Mouse (Mus musculus) central nervous system, embryonic 11.5 days (tissue): Measurements from ENCODE around the gene Abhd10. TPM values are rescaled to one million over a fixed set of nuclear protein-coding genes. Genes with fewer than 3 reads are reported as not detected.

Experiments
- polyA plus RNA-seq: library from polyadenylated mRNA; depleted of rRNA; stranded (reverse); fragments of >200 nt; gene quantifications from 2 replicates; pipeline ENCODE4 v1.2.3, GENCODE M21; 2012; rRNA removed

Abhd10 gene
- 26.2 and 36.8 TPM in 2 replicates for polyA plus RNA-seq

GRCm38 (mm10) chr16:45742615-45743476, at the start of gene Abhd10:
TSS of gene Abhd10 (minus strand) at chr16:45742955.

GRCm38 (mm10) chr16:45724061-45724741, 18.6 kb downstream of the Abhd10 start, which contains the start of gene Tagln3:
TSS of gene Tagln3 (minus strand) at chr16:45724608.

GRCm38 (mm10) chr16:45693558-45693957, 49.2 kb downstream of the Abhd10 start, which contains the start of gene Tmprss7:
TSS of gene Tmprss7 (minus strand) at chr16:45693658.

Other genes with a start within 250 kb of the Abhd10 start
- 0.04 TPM in 1 of 2 replicates, not detected in the other for gene Gm609, start 250.0 kb downstream of the Abhd10 start, polyA plus RNA-seq
- gene Gm17783, start 210.9 kb downstream of the Abhd10 start, polyA plus RNA-seq = not detected in 2 replicates
- not detected in 2 replicates for gene Slc9c1, start 207.6 kb downstream of the Abhd10 start, polyA plus RNA-seq
- gene Gcsam, start 132.6 kb downstream of the Abhd10 start, polyA plus RNA-seq = 0.12 and 0.14 TPM in 2 replicates
- gene BC016579, start 88.9 kb downstream of the Abhd10 start, polyA plus RNA-seq = 0.28 and 0.36 TPM in 2 replicates
- 1.4 TPM in 2 replicates for gene Tmprss7, start 49.3 kb downstream of the Abhd10 start, polyA plus RNA-seq
- gene Tagln3, start 18.3 kb downstream of the Abhd10 start, polyA plus RNA-seq = 222 and 262 TPM in 2 replicates
- 32.7 and 42.1 TPM in 2 replicates for gene Phldb2, start 210.6 kb upstream of the Abhd10 start, polyA plus RNA-seq